Mouse (Mus musculus) Patski (cell line): ENCODE data around the gene Bfsp2. TPM values are rescaled to one million over a fixed set of nuclear protein-coding genes. Genes with fewer than 3 reads are reported as not detected.

ENCODE experiments used
- ATAC-seq: fragments of 100-300 bp; one replicate; pipeline ENCODE4 v1.8.0; 2021
- CTCF ChIA-PET: fragments of 350-600 bp; sonication (Branson Sonifier 250); formaldehyde crosslinking; loops from one replicate; lab custom pipeline; 2022; ENCODE audit warnings: inconsistent platforms; lab: Charles Lee
- POLR2A ChIA-PET: fragments of 350-600 bp; sonication (Branson Sonifier 250); formaldehyde crosslinking; loops from one replicate; lab custom pipeline; 2022; ENCODE audit warnings: antibody characterized with exemption, inconsistent platforms; lab: Charles Lee
- DNase-seq: peaks from one replicate; pipeline ENCODE4 v3.0.0-alpha.2; 2011; ENCODE audit warnings: low read depth, low spot score
- H3K27me3 ChIP-seq: fragments of 371-371 bp; one replicate; pipeline ENCODE4 v1.5.1; 2021
- CTCF ChIP-seq: fragments of 100-300 bp; IDR thresholded peaks from one replicate; pipeline ENCODE4 v1.5.1; 2021
- in situ Hi-C: fragments of 300-500 bp; cut with MboI; formaldehyde crosslinking; loops from 3 replicates; pipeline ENCODE4 v1.11.1; 2018; ENCODE audit warnings: low pct_unique_long_range_greater_than_20kb, mixed read lengths
- polyA plus RNA-seq: library from polyadenylated mRNA; unstranded; gene quantifications from one replicate; pipeline ENCODE4 v1.2.3, GENCODE M21; 2021

Gene Bfsp2
- not detected for polyA plus RNA-seq

- peaks cover 5% of the 10 kb centered on the region for H3K27me3 ChIP-seq
- DNase-seq = no peak
- no peak for TF ChIP-seq CTCF
- in situ Hi-C loops = no loop called here
- no peak for ATAC-seq
- POLR2A ChIA-PET = no interaction called here
- CTCF ChIA-PET = no interaction called here
Measured at GRCm38 (mm10) chr9:103480044-103480576, at the start of gene Bfsp2. Gene Bfsp2 (minus strand): TSS chr9:103480420.

GRCm38 (mm10) chr9:103525041-103525537 is 44.9 kb upstream of the Bfsp2 start:
- POLR2A ChIA-PET = no interaction called here
- DNase-seq (no peak), ATAC-seq (no peak)
- no peak for TF ChIP-seq CTCF
- in situ Hi-C loops = no loop called here
- peaks cover 13% of the 10 kb centered on the region for H3K27me3 ChIP-seq
- CTCF ChIA-PET = no interaction called here

DNA sequence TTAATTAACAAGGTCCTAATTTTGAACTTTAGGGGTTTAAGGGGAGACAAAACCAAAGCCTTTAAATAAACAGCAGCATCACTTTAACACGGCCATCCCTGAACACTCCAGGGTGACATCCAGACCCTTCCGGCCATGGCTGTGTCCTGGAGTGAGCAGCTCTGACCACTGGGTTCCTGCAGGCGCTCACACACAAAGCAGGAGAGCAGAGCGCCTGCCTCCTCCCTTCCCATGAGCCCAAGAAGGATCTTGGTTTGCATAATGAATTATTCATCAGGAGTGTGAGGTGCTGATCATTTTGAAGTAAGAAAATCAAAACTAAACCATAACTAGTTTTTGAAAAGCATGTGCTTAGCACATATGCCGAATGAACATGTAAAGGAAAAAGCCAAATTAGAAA is 44.4 kb upstream of the Bfsp2 start:
- POLR2A ChIA-PET = no interaction called here
- H3K27me3 ChIP-seq = peaks cover 13% of the 10 kb centered on the region
- ATAC-seq = no peak
- no peak for DNase-seq
- in situ Hi-C loops = no loop called here
- CTCF ChIA-PET = no interaction called here
- TF ChIP-seq CTCF = no peak

DNA sequence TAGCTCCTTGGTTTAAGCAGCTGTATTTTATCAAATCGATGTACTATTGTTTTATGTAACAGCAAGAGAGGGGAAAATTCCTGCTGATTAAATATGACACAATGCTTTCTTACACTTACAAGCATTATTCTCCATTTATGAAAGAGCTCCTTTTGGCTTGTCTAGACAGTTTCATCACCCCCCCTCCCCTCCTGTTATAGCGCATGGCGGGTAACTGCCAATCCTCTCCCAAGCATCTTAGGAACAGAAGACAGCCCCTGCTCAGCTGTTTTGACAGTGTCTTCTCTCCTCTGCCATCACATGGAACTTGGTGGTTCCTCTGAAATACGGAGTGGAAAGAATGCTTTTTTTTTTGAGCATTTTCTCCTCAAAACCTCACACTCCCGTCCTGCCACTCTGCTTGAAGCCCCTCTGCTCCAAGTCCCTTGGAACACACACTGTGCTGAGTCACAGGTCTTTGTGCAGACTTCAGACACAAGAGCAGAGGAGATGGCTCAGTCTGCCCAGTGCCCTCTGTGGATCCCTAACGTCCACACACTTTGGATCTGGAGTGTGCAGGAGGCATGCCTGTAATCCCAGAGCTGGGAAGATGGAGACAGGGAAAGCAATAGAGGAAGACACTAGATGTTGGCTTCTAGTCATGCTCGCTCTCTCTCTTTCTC is 43.7 kb upstream of the Bfsp2 start:
- ChIA-PET POLR2A (interaction anchor here (0.7 kb wide), 1 partner anchor 179 kb away, joined by 4 read pairs; no protein-coding TSS in a partner anchor), CTCF (no interaction called here)
- no peak for TF ChIP-seq CTCF
- ATAC-seq (no peak), DNase-seq (no peak)
- in situ Hi-C loops = no loop called here
- peaks cover 11% of the 10 kb centered on the region for H3K27me3 ChIP-seq

DNA sequence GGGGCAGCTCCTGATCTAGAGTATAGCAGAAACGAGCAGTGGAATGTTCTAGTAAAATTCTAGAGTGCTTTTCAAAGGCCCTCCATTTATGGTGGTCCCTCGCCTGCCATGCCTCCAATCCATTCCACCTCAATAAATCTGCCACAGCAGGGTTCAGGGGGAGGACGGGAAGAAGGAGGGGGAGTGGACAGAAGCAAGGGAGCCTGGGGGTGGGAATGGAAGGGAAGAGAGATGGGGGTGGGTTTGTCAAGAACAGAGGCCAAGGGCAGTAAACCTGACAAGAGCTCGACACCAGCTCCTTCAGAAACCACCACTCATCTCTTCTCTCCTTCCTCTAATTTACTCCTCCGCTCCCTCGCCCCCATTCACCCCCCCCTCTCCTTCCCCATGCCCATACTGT is 42.8 kb upstream of the Bfsp2 start:
- peaks cover 7% of the 10 kb centered on the region for H3K27me3 ChIP-seq
- ATAC-seq (no peak), DNase-seq (no peak)
- POLR2A ChIA-PET = interaction anchor here (0.7 kb wide), 1 partner anchor 178 kb away, joined by 4 read pairs; no protein-coding TSS in a partner anchor
- CTCF ChIA-PET = no interaction called here
- in situ Hi-C loops = no loop called here
- TF ChIP-seq CTCF = no peak

DNA sequence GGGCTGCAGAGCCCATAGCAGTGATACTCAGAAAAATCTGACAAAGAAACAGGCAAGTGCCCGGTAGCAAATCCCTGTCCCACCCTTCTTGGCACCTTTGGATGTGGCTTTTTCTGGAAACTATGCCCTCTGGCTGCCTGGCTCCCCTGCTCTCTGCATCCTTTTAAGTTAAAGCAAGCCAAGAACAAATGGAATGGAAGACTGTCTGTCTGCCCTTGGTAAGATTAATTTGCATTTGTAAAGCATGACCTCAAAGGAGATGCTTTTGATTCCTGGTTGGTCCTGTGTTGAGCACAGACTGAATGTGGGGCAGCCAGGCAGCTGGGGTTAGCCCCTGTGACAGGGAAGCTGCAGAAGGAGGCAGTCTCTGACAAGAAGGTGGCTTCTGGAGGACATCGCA is 33.7 kb upstream of the Bfsp2 start:
- in situ Hi-C loops = no loop called here
- ChIA-PET POLR2A (no interaction called here), CTCF (no interaction called here)
- DNase-seq (no peak), ATAC-seq (no peak)
- TF ChIP-seq CTCF = no peak
- no peaks in the 10 kb centered on the region for H3K27me3 ChIP-seq

DNA sequence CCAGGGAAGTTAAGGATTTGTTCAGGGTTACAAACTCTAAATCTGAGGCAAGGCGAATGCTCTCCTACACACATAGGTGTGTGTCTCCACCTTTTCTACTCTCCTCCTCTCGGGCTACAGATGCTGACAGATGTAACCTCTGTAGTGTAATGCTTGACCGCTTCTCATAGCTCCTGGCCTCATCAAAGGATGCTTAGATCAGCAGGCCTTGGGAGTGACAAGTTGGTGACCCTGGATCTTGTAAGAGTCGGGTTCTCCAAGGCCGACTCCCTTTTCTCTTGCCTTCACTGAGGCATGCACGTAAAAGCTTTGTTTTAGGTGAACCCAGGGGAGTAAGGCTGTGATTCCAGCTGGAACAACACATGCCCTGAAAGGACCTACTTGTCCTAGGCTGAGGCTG is 32.0 kb upstream of the Bfsp2 start:
- in situ Hi-C loops = no loop called here
- H3K27me3 ChIP-seq = no peaks in the 10 kb centered on the region
- POLR2A ChIA-PET = no interaction called here
- ATAC-seq (no peak), DNase-seq (no peak)
- CTCF ChIA-PET = no interaction called here
- no peak for TF ChIP-seq CTCF

DNA sequence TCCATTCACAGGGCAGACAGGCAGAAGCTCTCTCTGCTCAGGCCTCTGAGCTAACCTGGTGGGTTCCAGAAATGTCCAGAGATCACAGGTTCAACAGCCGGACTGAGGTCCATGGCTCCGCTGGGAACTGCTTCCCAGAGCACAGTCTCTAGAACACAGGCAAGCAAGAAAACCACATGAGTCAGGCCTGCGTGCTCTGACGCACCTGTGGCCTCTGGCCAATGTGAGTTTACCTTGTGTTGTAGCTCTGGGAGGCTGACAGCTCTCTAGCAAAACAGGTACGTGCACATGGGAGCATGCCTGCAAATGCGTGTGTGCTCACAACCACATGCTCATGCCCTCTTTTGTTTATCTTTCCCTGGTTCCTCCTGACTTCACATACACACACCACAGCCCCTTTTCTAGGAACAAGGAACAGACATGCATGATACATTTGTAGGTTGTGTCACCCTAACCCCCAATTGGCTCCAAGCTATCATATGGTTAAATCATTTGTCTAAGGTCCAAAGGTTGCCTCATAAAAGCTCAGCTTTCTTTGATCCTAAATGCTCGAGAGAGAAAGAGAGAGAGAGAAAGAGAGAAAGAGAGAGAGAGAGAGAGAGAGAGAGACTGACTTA is 26.9 kb upstream of the Bfsp2 start:
- in situ Hi-C loops = no loop called here
- DNase-seq = no peak
- no peaks in the 10 kb centered on the region for H3K27me3 ChIP-seq
- ChIA-PET POLR2A (no interaction called here), CTCF (interaction anchor here (0.9 kb wide), 1 partner anchor 14 kb away, joined by 4 read pairs; no protein-coding TSS in a partner anchor)
- ATAC-seq = no peak
- TF ChIP-seq CTCF = no peak

DNA sequence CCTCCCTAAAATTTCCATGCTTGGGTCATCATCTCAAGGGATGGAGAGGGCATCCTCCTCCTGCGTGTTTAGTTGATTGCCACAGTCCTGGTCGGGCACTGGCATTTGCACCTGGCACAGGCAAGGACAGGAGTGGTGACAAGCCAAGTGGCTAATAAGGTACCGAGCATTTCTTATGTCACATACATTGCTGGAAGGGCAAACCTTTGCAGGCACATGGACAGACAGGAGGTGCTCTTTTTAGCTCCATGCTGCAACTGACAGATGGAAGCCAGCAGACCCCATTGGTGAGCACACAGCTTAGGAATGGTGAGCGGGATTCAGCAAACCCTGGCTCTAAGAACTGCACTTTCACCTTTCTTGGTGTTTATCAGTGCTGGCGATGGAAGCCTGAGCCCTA is 24.8 kb upstream of the Bfsp2 start:
- H3K27me3 ChIP-seq = no peaks in the 10 kb centered on the region
- DNase-seq = no peak
- in situ Hi-C loops = no loop called here
- ATAC-seq = no peak
- no peak for TF ChIP-seq CTCF
- POLR2A ChIA-PET = no interaction called here
- CTCF ChIA-PET = interaction anchor here (1.6 kb wide), 1 partner anchor 15 kb away, joined by 6 read pairs; no protein-coding TSS in a partner anchor

DNA sequence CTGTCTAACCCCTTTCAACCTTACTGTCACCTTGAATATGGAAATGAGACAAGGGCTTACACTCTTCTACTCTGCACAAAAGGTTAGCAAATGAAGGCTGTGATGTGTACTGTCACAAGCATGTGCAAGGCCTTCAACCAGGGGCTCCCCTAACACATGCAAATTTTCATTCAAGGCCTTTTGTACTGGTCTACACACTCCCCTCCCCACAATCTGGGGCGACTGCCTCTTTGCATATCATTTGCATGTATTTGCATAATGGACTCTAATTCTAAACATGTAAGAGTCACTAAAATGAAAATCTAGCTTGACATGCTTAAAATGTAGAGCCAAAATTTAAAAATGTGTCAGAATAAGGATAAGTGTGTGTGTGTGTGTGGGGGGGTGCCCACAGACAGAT is 24.4 kb upstream of the Bfsp2 start:
- TF ChIP-seq CTCF = no peak
- in situ Hi-C loops = no loop called here
- ChIA-PET CTCF (interaction anchor here (1.6 kb wide), 1 partner anchor 14 kb away, joined by 6 read pairs; no protein-coding TSS in a partner anchor), POLR2A (interaction anchor here (0.9 kb wide), 1 partner anchor 236 kb away, joined by 3 read pairs; no protein-coding TSS in a partner anchor)
- DNase-seq (no peak), ATAC-seq (no peak)
- H3K27me3 ChIP-seq = peaks cover 2% of the 10 kb centered on the region
